Mouse (Mus musculus) layer of hippocampus, postnatal 14 days (tissue): ENCODE data around the gene Gm28047. TPM values are rescaled to one million over a fixed set of nuclear protein-coding genes. Genes with fewer than 3 reads are reported as not detected.

ENCODE experiments used
- DNase-seq, 2 experiments: peaks; one replicate each; pipeline ENCODE4 v3.0.0; 2021 to 2022; ENCODE audit warnings: low spot score in 2 of 2, mixed read lengths in 1 of 2
- microRNA-seq, 2 experiments: library from miRNA; unstranded; fragments of <30 nt; microRNA quantifications; one replicate each; pipeline ENCODE4 v1.2.0; 2021
- total RNA-seq, 2 experiments: library from RNA; stranded (reverse); gene quantifications; 2 replicates each; pipeline ENCODE4 v1.2.3; 2021

The Gm28047 gene
- total RNA-seq, 2 experiments from 2014 or later: 0.78 TPM; not detected in 1

DNA sequence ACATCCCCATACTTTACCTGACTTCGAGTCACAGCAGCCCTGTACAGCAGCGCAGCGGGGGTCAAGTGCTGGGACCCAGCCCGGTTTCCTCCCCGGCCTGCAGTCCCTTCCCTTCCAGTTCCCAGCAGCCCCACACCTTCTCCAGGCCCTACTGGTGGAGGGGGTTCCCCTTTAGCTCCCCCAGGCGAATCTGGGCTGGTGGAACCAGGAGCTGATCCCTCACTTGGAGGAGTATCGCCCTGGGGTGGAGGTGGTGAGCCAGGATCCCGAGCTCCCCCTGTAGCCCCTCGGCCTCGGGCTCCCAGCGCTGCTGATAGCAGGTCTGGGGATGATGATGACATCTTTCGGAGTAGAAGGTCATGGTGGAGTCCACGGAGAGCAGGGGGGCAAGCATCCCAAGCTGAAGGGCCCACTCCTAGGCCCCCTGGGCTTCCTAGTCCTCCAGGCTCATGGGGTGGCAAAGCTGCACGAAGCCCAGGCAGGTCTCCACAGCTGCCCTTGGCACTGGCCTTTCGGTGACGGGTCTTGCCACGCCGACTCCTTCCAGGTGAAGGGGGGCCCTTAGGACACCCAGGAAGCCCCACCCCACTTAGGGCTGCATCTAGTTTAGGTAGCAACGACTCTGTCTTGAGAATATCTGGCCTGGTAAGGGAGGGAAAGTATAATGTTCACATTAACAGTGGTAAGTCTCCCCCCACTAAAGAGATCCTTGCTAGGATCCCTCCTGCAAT lies 123.6 kb downstream of the Gm28047 start:
- no peak for DNase-seq

DNA sequence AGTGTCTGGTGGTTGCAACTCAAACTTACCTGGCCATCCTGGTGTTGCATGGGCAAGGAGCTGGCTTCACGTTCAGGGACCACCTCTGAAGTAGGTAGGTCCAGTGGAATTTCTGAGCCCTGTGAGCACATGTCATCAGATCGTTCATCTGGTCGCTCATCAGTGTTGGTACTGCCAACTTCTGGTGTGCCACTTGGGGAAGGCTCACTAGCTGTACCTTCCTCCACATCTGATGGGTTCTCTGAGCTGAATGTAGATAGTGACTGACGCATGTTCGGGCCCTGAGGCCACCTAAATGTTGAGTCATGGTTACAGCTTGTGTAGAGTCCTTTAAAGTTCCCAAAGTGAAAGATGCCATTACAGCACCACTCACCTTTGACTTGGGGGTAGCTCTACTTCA lies 124.4 kb downstream of the Gm28047 start:
- no peak for DNase-seq

DNA sequence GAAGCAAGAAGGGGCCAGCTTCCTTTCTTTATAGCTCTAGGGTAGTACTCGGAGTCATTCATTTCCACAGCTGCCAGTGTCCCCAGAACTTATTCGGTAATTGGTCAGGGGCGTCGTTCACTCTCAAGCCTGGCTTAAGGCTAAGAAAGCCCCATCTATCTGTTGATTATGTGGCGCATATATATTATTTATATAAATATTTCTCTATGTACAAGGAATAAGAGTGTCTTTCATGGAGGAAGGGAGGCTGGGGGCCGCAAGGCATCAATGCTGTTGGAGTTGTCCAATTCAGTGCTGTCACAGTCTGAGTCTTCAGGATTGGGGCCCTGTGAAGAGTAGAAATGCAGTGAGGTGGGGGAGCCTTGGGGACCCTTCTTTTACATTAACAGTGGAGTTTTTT lies 125.0 kb downstream of the Gm28047 start:
- no peak for DNase-seq

DNA sequence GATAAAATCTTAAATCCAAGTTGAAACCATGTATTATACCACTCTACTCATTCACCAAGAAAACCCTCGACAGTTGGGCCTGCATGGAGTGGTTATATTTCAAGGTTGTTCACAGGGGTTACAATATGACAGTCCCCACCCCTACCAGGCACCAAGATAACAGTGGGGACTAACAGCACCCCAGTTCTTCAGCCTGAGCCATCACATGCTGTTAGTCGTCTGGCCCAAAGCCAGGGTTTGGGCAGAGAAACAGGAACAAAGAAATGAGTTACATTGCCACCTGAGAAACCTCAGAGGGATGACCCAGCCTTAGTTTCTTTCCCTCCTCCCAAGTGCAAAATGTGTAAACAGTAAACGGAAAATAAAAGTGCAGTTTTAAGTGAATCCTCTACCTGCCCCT lies 125.5 kb downstream of the Gm28047 start:
- no peak for DNase-seq

DNA sequence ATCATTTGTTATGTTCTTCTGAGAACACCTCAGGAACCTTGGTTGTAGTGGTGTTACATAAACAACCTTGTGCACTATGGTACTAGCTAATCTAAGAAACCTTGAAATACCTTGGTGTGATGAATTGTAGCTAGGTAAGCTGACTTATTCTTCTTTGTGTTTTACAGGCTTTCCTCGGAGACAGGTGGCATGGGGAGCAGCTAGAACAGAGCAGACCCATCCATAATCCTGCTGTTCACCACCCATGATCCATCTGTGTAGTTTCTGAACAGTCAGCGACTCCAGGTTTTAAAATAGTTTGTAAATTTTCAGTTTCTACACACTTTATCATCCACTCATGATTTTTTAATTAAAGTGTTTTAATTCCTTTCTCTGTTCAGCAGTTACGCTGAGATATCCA lies 126.5 kb downstream of the Gm28047 start:
- peak in 1 of 2 experiments; percentile 60 for DNase-seq

DNA sequence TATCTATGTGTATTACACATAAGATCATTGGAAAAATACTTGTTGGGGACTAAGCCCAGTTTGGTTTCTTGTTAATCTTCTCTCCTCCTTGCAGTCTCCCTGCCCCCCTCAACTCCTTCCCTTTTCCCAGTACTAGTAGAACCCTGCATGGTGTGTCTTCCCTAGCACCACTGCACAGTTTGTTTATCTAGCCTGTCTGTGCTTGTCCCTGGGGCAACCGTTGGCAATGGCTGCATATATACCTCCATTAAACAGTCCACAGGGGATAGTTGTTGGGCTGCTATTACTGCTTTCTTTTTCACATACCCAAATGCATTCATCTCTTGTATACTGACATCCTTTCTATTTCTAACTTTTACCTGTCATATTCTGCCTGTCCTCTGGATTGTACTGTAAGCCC lies 137.2 kb downstream of the Gm28047 start:
- DNase-seq: no peak

DNA sequence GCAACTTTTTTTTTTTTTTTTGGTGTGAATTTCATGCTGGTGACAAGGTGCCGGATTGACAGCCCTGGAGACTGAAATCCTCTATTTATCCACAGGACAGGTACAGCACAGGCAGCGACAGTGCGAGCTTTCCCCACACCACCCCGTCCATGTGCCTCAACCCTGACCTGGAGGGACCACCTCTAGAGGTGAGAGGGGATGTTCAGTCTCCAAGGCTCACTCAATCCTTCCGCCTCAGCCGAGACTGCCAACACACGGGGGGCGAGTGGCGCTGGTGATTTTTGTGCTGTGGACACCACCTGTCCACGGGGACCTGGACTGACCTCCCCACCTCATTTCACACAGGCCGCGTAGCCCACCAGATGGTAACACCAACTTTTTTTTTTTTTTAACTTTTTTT lies 139.0 kb downstream of the Gm28047 start:
- DNase-seq: no peak

DNA sequence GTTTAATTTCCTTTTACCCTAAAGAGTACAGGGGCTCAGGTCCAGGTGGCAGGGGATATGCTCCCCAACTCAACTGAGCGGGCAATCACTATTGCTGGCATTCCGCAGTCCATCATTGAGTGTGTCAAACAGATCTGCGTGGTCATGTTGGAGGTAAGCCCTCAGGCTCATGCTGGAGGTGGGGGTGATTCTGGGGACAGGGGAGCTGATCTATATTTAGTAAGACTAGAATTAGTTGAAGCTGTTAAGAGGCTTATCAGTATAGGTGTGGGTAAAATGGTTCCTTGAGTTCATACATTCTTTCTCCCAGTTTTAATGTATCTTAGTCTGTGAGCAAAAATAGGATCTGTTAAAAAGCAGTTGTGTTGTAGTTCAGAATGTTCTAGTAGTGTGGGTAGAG lies 141.7 kb downstream of the Gm28047 start:
- DNase-seq: no peak

DNA sequence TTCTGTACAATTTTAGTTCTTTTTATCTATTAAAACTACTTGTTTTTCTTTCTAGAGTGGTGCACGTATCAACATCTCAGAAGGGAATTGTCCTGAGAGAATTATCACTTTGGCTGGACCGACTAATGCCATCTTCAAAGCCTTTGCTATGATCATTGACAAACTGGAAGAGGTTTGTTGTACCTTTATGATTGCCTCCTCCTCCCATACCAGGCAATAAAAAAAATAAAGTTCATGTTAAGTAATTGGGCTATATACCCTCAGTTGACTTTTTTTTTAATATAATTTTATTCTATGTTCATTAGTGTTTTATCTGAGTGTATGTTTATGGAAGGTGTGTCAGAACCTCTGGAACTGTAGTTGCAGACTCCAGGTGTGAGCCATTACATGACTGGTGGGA lies 150.3 kb downstream of the Gm28047 start:
- no peak for DNase-seq

Small RNA genes lying within 50 kb of the gene (microRNA-seq; reads per million reads assigned to microRNA genes)
- 0 to 0.90 reads per million in 2 experiments for gene Mir688

Other genes starting within 250 kb of the Gm28047 start
- 10 to 100 TPM; 22.9 to 28.3 TPM for gene Sp1, start 218.9 kb downstream of the Gm28047 start, total RNA-seq
- under 1 TPM; 0.52 to 0.71 TPM for gene Amhr2, start 179.7 kb downstream of the Gm28047 start, total RNA-seq
- gene Prr13, start 166.0 kb downstream of the Gm28047 start, total RNA-seq: 10 to 100 TPM; 23.1 to 25.0 TPM
- 100 to 1,000 TPM; 438 to 462 TPM for gene Pcbp2, start 154.5 kb downstream of the Gm28047 start, total RNA-seq
- not detected for gene Gm10337, start 121.3 kb downstream of the Gm28047 start, total RNA-seq
- gene Map3k12, start 108.0 kb downstream of the Gm28047 start, total RNA-seq: 10 to 100 TPM; 81.9 to 89.4 TPM
- 10 to 100 TPM; 34.9 to 41.8 TPM for gene Tarbp2, start 106.9 kb downstream of the Gm28047 start, total RNA-seq
- 1 to 10 TPM; 4.8 to 6.1 TPM for gene Npff, start 100.1 kb downstream of the Gm28047 start, total RNA-seq
- gene Atf7, start 397 bp upstream of the Gm28047 start, total RNA-seq: 10 to 100 TPM; 45.6 to 49.2 TPM
- 10 to 100 TPM; 10.9 to 13.0 TPM for gene Atp5g2, start 47.3 kb upstream of the Gm28047 start, total RNA-seq
- gene Calcoco1, start 97.1 kb upstream of the Gm28047 start, total RNA-seq: 10 to 100 TPM; 66.9 to 69.6 TPM